Mouse (Mus musculus): ENCODE results near the gene Gm44965. TPM values are rescaled to one million over a fixed set of nuclear protein-coding genes. Genes with fewer than 3 reads are reported as not detected.
A peak's percentile ranks its signal among the peaks of the same experiment; 100 is the strongest.

Gene Gm44965
- polyA plus RNA-seq, 1 experiment from 2014 or later: not detected

- H3K9me3 ChIP-seq (ENCODE audit: control insufficient read depth, low read length): no peaks in the 10 kb centered on the region
- WGBS: 29% methylated on average over 14 of the region's 14 CpGs
- H3K36me3 ChIP-seq (ENCODE audit: control insufficient read depth, insufficient read depth, low read length): no peaks in the 10 kb centered on the region
- H3K27me3 ChIP-seq (ENCODE audit: control insufficient read depth, insufficient read depth, low read length): no peaks in the 10 kb centered on the region
- peak overlapping the region; percentile 97 for H3K27ac ChIP-seq (ENCODE audit: low read depth, low read length)
- peaks cover 7% of the 10 kb centered on the region; the same call in 1 of the 2 replicates for H3K4me1 ChIP-seq (ENCODE audit: control insufficient read depth, insufficient read depth, low read length)
- peak overlapping the region; percentile 44 for H3K4me3 ChIP-seq (ENCODE audit: low read depth, low read length)
- peak overlapping the region; percentile 69 for H3K4me2 ChIP-seq (ENCODE audit: low read depth, low read length)
- peak overlapping the region; percentile 65 for H3K9ac ChIP-seq (replicated peaks; ENCODE audit: low read depth, low read length)
- peak; percentile 88 for ATAC-seq (ENCODE audit: low read depth)
Observed at GRCm38 (mm10) chr6:48555104-48555890, 38.4 kb upstream of the Gm44965 start.

GRCm38 (mm10) chr6:48555956-48556355 is 37.8 kb upstream of the Gm44965 start:
- Histone ChIP-seq H3K9me3 (ENCODE audit: control insufficient read depth, low read length) (no peaks in the 10 kb centered on the region), H3K4me3 (ENCODE audit: low read depth, low read length) (no peak overlapping the region), H3K4me1 (ENCODE audit: control insufficient read depth, insufficient read depth, low read length) (peaks cover 7% of the 10 kb centered on the region; the same call in 1 of the 2 replicates), H3K36me3 (ENCODE audit: control insufficient read depth, insufficient read depth, low read length) (no peaks in the 10 kb centered on the region), H3K27me3 (ENCODE audit: control insufficient read depth, insufficient read depth, low read length) (no peaks in the 10 kb centered on the region), H3K9ac (replicated peaks; ENCODE audit: low read depth, low read length) (no peak overlapping the region), H3K4me2 (ENCODE audit: low read depth, low read length) (peak overlapping the region; percentile 69; the same call in 1 of the 2 replicates), H3K27ac (ENCODE audit: low read depth, low read length) (no peak overlapping the region)
- WGBS: 90% methylated on average over 3 of the region's 3 CpGs
- ATAC-seq (ENCODE audit: low read depth): no peak

GRCm38 (mm10) chr6:48565693-48566310 is 27.9 kb upstream of the Gm44965 start:
- H3K4me2 ChIP-seq (ENCODE audit: low read depth, low read length): no peak overlapping the region
- no peak overlapping the region for H3K9ac ChIP-seq (replicated peaks; ENCODE audit: low read depth, low read length)
- H3K4me1 ChIP-seq (ENCODE audit: control insufficient read depth, insufficient read depth, low read length): no peaks in the 10 kb centered on the region
- H3K36me3 ChIP-seq (ENCODE audit: control insufficient read depth, insufficient read depth, low read length): peaks cover 7% of the 10 kb centered on the region; the same call in 1 of the 2 replicates
- 95% methylated on average over 4 of the region's 4 CpGs for WGBS
- no peak overlapping the region for H3K27ac ChIP-seq (ENCODE audit: low read depth, low read length)
- no peaks in the 10 kb centered on the region for H3K27me3 ChIP-seq (ENCODE audit: control insufficient read depth, insufficient read depth, low read length)
- ATAC-seq (ENCODE audit: low read depth): no peak
- no peaks in the 10 kb centered on the region for H3K9me3 ChIP-seq (ENCODE audit: control insufficient read depth, low read length)
- no peak overlapping the region for H3K4me3 ChIP-seq (ENCODE audit: low read depth, low read length)

- H3K36me3 ChIP-seq (ENCODE audit: control insufficient read depth, insufficient read depth, low read length): peaks cover 4% of the 10 kb centered on the region; the same call in 1 of the 2 replicates
- no peak overlapping the region for H3K27ac ChIP-seq (ENCODE audit: low read depth, low read length)
- no peak overlapping the region for H3K4me3 ChIP-seq (ENCODE audit: low read depth, low read length)
- H3K9ac ChIP-seq (replicated peaks; ENCODE audit: low read depth, low read length): no peak overlapping the region
- no peaks in the 10 kb centered on the region for H3K4me1 ChIP-seq (ENCODE audit: control insufficient read depth, insufficient read depth, low read length)
- no peak overlapping the region for H3K4me2 ChIP-seq (ENCODE audit: low read depth, low read length)
- no peaks in the 10 kb centered on the region for H3K27me3 ChIP-seq (ENCODE audit: control insufficient read depth, insufficient read depth, low read length)
- WGBS: 42% methylated on average over 5 of the region's 5 CpGs
- no peaks in the 10 kb centered on the region for H3K9me3 ChIP-seq (ENCODE audit: control insufficient read depth, low read length)
- ATAC-seq (ENCODE audit: low read depth): no peak; the same call in 1 of the 2 replicates
Observed at GRCm38 (mm10) chr6:48566312-48566711, 27.4 kb upstream of the Gm44965 start.

GRCm38 (mm10) chr6:48568036-48568984 is 25.4 kb upstream of the Gm44965 start:
- peak; percentile 22; the same call in 1 of the 2 replicates for ATAC-seq (ENCODE audit: low read depth)
- Histone ChIP-seq H3K36me3 (ENCODE audit: control insufficient read depth, insufficient read depth, low read length) (peaks cover 3% of the 10 kb centered on the region; the same call in 1 of the 2 replicates), H3K9ac (replicated peaks; ENCODE audit: low read depth, low read length) (no peak overlapping the region), H3K4me3 (ENCODE audit: low read depth, low read length) (no peak overlapping the region), H3K27ac (ENCODE audit: low read depth, low read length) (no peak overlapping the region), H3K9me3 (ENCODE audit: control insufficient read depth, low read length) (no peaks in the 10 kb centered on the region), H3K4me2 (ENCODE audit: low read depth, low read length) (no peak overlapping the region), H3K27me3 (ENCODE audit: control insufficient read depth, insufficient read depth, low read length) (no peaks in the 10 kb centered on the region), H3K4me1 (ENCODE audit: control insufficient read depth, insufficient read depth, low read length) (no peaks in the 10 kb centered on the region)
- 79% methylated on average over 21 of the region's 21 CpGs for WGBS

GRCm38 (mm10) chr6:48569065-48569807 is 24.5 kb upstream of the Gm44965 start:
- Histone ChIP-seq H3K4me1 (ENCODE audit: control insufficient read depth, insufficient read depth, low read length) (no peaks in the 10 kb centered on the region), H3K9me3 (ENCODE audit: control insufficient read depth, low read length) (no peaks in the 10 kb centered on the region), H3K4me3 (ENCODE audit: low read depth, low read length) (no peak overlapping the region), H3K9ac (replicated peaks; ENCODE audit: low read depth, low read length) (no peak overlapping the region), H3K36me3 (ENCODE audit: control insufficient read depth, insufficient read depth, low read length) (peaks cover 3% of the 10 kb centered on the region; the same call in 1 of the 2 replicates), H3K27me3 (ENCODE audit: control insufficient read depth, insufficient read depth, low read length) (no peaks in the 10 kb centered on the region), H3K4me2 (ENCODE audit: low read depth, low read length) (no peak overlapping the region), H3K27ac (ENCODE audit: low read depth, low read length) (no peak overlapping the region)
- WGBS: 82% methylated on average over 8 of the region's 8 CpGs
- ATAC-seq (ENCODE audit: low read depth): no peak

GRCm38 (mm10) chr6:48572014-48572413 is 21.7 kb upstream of the Gm44965 start:
- H3K4me1 ChIP-seq (ENCODE audit: control insufficient read depth, insufficient read depth, low read length): no peaks in the 10 kb centered on the region
- H3K36me3 ChIP-seq (ENCODE audit: control insufficient read depth, insufficient read depth, low read length): no peaks in the 10 kb centered on the region
- H3K9ac ChIP-seq (replicated peaks; ENCODE audit: low read depth, low read length): no peak overlapping the region
- H3K4me2 ChIP-seq (ENCODE audit: low read depth, low read length): no peak overlapping the region
- no peaks in the 10 kb centered on the region for H3K27me3 ChIP-seq (ENCODE audit: control insufficient read depth, insufficient read depth, low read length)
- no peak overlapping the region for H3K27ac ChIP-seq (ENCODE audit: low read depth, low read length)
- H3K9me3 ChIP-seq (ENCODE audit: control insufficient read depth, low read length): no peaks in the 10 kb centered on the region
- no peak for ATAC-seq (ENCODE audit: low read depth)
- WGBS: 92% methylated on average over 5 of the region's 5 CpGs
- no peak overlapping the region for H3K4me3 ChIP-seq (ENCODE audit: low read depth, low read length)

GRCm38 (mm10) chr6:48572572-48573061 is 21.1 kb upstream of the Gm44965 start, which contains the start of gene Rarres2:
TSS of gene Rarres2 (minus strand) at chr6:48572789.
- Histone ChIP-seq H3K27ac (ENCODE audit: low read depth, low read length) (no peak within 1 kb of the TSS), H3K36me3 (ENCODE audit: control insufficient read depth, insufficient read depth, low read length) (no peaks in the 10 kb centered on the region), H3K4me1 (ENCODE audit: control insufficient read depth, insufficient read depth, low read length) (no peaks in the 10 kb centered on the region), H3K4me2 (ENCODE audit: low read depth, low read length) (no peak within 1 kb of the TSS), H3K27me3 (ENCODE audit: control insufficient read depth, insufficient read depth, low read length) (no peaks in the 10 kb centered on the region), H3K9ac (replicated peaks; ENCODE audit: low read depth, low read length) (no peak within 1 kb of the TSS), H3K4me3 (ENCODE audit: low read depth, low read length) (no peak within 1 kb of the TSS), H3K9me3 (ENCODE audit: control insufficient read depth, low read length) (no peaks in the 10 kb centered on the region)
- ATAC-seq (ENCODE audit: low read depth): no peak
- 45% methylated on average over 6 of the region's 6 CpGs for WGBS

All from neural tube, embryonic 14.5 days (tissue).